Mouse (Mus musculus): ENCODE measurements around the gene Stk39. TPM values are rescaled to one million over a fixed set of nuclear protein-coding genes. Genes with fewer than 3 reads are reported as not detected.

Stk39 gene
- polyA plus RNA-seq, 1 experiment from 2014 or later: 30.0 TPM

GRCm38 (mm10) chr2:68419165-68419564 lies 52.9 kb downstream of the Stk39 start:
- no peak overlapping the region for H3K9ac ChIP-seq (ENCODE audit: low read depth, low read length)
- H3K4me3 ChIP-seq (ENCODE audit: low read length): no peak overlapping the region
- H3K4me1 ChIP-seq (ENCODE audit: control insufficient read depth, insufficient read depth, low read length): peaks cover 8% of the 10 kb centered on the region; the same call in 1 of the 2 replicates
- H3K36me3 ChIP-seq (ENCODE audit: control insufficient read depth, insufficient read depth, low read length): no peaks in the 10 kb centered on the region
- ATAC-seq (ENCODE audit: low FRiP score, low TSS enrichment): no peak
- no peak overlapping the region for H3K4me2 ChIP-seq (replicated peaks; ENCODE audit: low read depth, low read length)
- no peak overlapping the region for H3K27ac ChIP-seq (ENCODE audit: low read depth, low read length)
- no peaks in the 10 kb centered on the region for H3K9me3 ChIP-seq (ENCODE audit: control insufficient read depth, low read length)
- H3K27me3 ChIP-seq (ENCODE audit: control insufficient read depth, insufficient read depth, low read length): no peaks in the 10 kb centered on the region
- 87% methylated on average over 7 of the region's 7 CpGs for WGBS

- Histone ChIP-seq H3K27ac (ENCODE audit: low read depth, low read length) (no peak overlapping the region), H3K9ac (ENCODE audit: low read depth, low read length) (no peak overlapping the region), H3K36me3 (ENCODE audit: control insufficient read depth, insufficient read depth, low read length) (no peaks in the 10 kb centered on the region), H3K4me3 (ENCODE audit: low read length) (no peak overlapping the region), H3K4me1 (ENCODE audit: control insufficient read depth, insufficient read depth, low read length) (peaks cover 8% of the 10 kb centered on the region; the same call in 1 of the 2 replicates), H3K27me3 (ENCODE audit: control insufficient read depth, insufficient read depth, low read length) (no peaks in the 10 kb centered on the region), H3K9me3 (ENCODE audit: control insufficient read depth, low read length) (no peaks in the 10 kb centered on the region), H3K4me2 (replicated peaks; ENCODE audit: low read depth, low read length) (no peak overlapping the region)
- ATAC-seq (ENCODE audit: low FRiP score, low TSS enrichment): no peak
- 96% methylated on average over 5 of the region's 5 CpGs for WGBS
Measured at GRCm38 (mm10) chr2:68417081-68417480, 55.0 kb downstream of the Stk39 start.

- Histone ChIP-seq H3K36me3 (ENCODE audit: control insufficient read depth, insufficient read depth, low read length) (no peaks in the 10 kb centered on the region), H3K4me3 (ENCODE audit: low read length) (no peak overlapping the region), H3K27ac (ENCODE audit: low read depth, low read length) (no peak overlapping the region), H3K9me3 (ENCODE audit: control insufficient read depth, low read length) (no peaks in the 10 kb centered on the region), H3K27me3 (ENCODE audit: control insufficient read depth, insufficient read depth, low read length) (no peaks in the 10 kb centered on the region), H3K4me1 (ENCODE audit: control insufficient read depth, insufficient read depth, low read length) (peaks cover 8% of the 10 kb centered on the region; the same call in 1 of the 2 replicates), H3K4me2 (replicated peaks; ENCODE audit: low read depth, low read length) (no peak overlapping the region), H3K9ac (ENCODE audit: low read depth, low read length) (no peak overlapping the region)
- WGBS: 80% methylated on average over 6 of the region's 6 CpGs
- ATAC-seq (ENCODE audit: low FRiP score, low TSS enrichment): no peak
Measured at GRCm38 (mm10) chr2:68415691-68416090, 56.4 kb downstream of the Stk39 start.

GRCm38 (mm10) chr2:68412149-68412548 lies 59.9 kb downstream of the Stk39 start:
- H3K9ac ChIP-seq (ENCODE audit: low read depth, low read length): no peak overlapping the region
- no peaks in the 10 kb centered on the region for H3K9me3 ChIP-seq (ENCODE audit: control insufficient read depth, low read length)
- H3K4me2 ChIP-seq (replicated peaks; ENCODE audit: low read depth, low read length): no peak overlapping the region
- 88% methylated on average over 5 of the region's 5 CpGs for WGBS
- no peaks in the 10 kb centered on the region for H3K36me3 ChIP-seq (ENCODE audit: control insufficient read depth, insufficient read depth, low read length)
- no peak overlapping the region for H3K4me3 ChIP-seq (ENCODE audit: low read length)
- H3K27me3 ChIP-seq (ENCODE audit: control insufficient read depth, insufficient read depth, low read length): no peaks in the 10 kb centered on the region
- no peak for ATAC-seq (ENCODE audit: low FRiP score, low TSS enrichment)
- H3K27ac ChIP-seq (ENCODE audit: low read depth, low read length): no peak overlapping the region
- peaks cover 31% of the 10 kb centered on the region for H3K4me1 ChIP-seq (ENCODE audit: control insufficient read depth, insufficient read depth, low read length)

GRCm38 (mm10) chr2:68411201-68411600 lies 60.9 kb downstream of the Stk39 start:
- 80% methylated on average over 8 of the region's 8 CpGs for WGBS
- H3K9ac ChIP-seq (ENCODE audit: low read depth, low read length): no peak overlapping the region
- no peak overlapping the region for H3K4me3 ChIP-seq (ENCODE audit: low read length)
- ATAC-seq (ENCODE audit: low FRiP score, low TSS enrichment): no peak
- no peak overlapping the region for H3K4me2 ChIP-seq (replicated peaks; ENCODE audit: low read depth, low read length)
- no peaks in the 10 kb centered on the region for H3K9me3 ChIP-seq (ENCODE audit: control insufficient read depth, low read length)
- H3K36me3 ChIP-seq (ENCODE audit: control insufficient read depth, insufficient read depth, low read length): no peaks in the 10 kb centered on the region
- H3K27me3 ChIP-seq (ENCODE audit: control insufficient read depth, insufficient read depth, low read length): no peaks in the 10 kb centered on the region
- no peak overlapping the region for H3K27ac ChIP-seq (ENCODE audit: low read depth, low read length)
- peaks cover 40% of the 10 kb centered on the region for H3K4me1 ChIP-seq (ENCODE audit: control insufficient read depth, insufficient read depth, low read length)

- no peaks in the 10 kb centered on the region for H3K36me3 ChIP-seq (ENCODE audit: control insufficient read depth, insufficient read depth, low read length)
- H3K27ac ChIP-seq (ENCODE audit: low read depth, low read length): no peak overlapping the region
- no peak overlapping the region for H3K4me3 ChIP-seq (ENCODE audit: low read length)
- H3K4me2 ChIP-seq (replicated peaks; ENCODE audit: low read depth, low read length): no peak overlapping the region
- H3K9me3 ChIP-seq (ENCODE audit: control insufficient read depth, low read length): no peaks in the 10 kb centered on the region
- peaks cover 52% of the 10 kb centered on the region for H3K4me1 ChIP-seq (ENCODE audit: control insufficient read depth, insufficient read depth, low read length)
- no peaks in the 10 kb centered on the region for H3K27me3 ChIP-seq (ENCODE audit: control insufficient read depth, insufficient read depth, low read length)
- H3K9ac ChIP-seq (ENCODE audit: low read depth, low read length): no peak overlapping the region
- 59% methylated on average over 12 of the region's 12 CpGs for WGBS
- ATAC-seq (ENCODE audit: low FRiP score, low TSS enrichment): peak; percentile 7; the same call in 1 of the 2 replicates
Measured at GRCm38 (mm10) chr2:68409640-68410215, 62.3 kb downstream of the Stk39 start.

- WGBS: 60% methylated on average over 17 of the region's 17 CpGs
- H3K9me3 ChIP-seq (ENCODE audit: control insufficient read depth, low read length): no peaks in the 10 kb centered on the region
- H3K36me3 ChIP-seq (ENCODE audit: control insufficient read depth, insufficient read depth, low read length): no peaks in the 10 kb centered on the region
- no peak overlapping the region for H3K27ac ChIP-seq (ENCODE audit: low read depth, low read length)
- peaks cover 60% of the 10 kb centered on the region for H3K4me1 ChIP-seq (ENCODE audit: control insufficient read depth, insufficient read depth, low read length)
- no peaks in the 10 kb centered on the region for H3K27me3 ChIP-seq (ENCODE audit: control insufficient read depth, insufficient read depth, low read length)
- ATAC-seq (ENCODE audit: low FRiP score, low TSS enrichment): no peak
- H3K9ac ChIP-seq (ENCODE audit: low read depth, low read length): no peak overlapping the region
- no peak overlapping the region for H3K4me3 ChIP-seq (ENCODE audit: low read length)
- H3K4me2 ChIP-seq (replicated peaks; ENCODE audit: low read depth, low read length): no peak overlapping the region
Measured at GRCm38 (mm10) chr2:68408271-68408980, 63.6 kb downstream of the Stk39 start.

GRCm38 (mm10) chr2:68407179-68407950 lies 64.7 kb downstream of the Stk39 start:
- peak overlapping the region; percentile 88; the same call in 1 of the 2 replicates for H3K27ac ChIP-seq (ENCODE audit: low read depth, low read length)
- no peak overlapping the region for H3K9ac ChIP-seq (ENCODE audit: low read depth, low read length)
- no peaks in the 10 kb centered on the region for H3K36me3 ChIP-seq (ENCODE audit: control insufficient read depth, insufficient read depth, low read length)
- H3K4me1 ChIP-seq (ENCODE audit: control insufficient read depth, insufficient read depth, low read length): peaks cover 60% of the 10 kb centered on the region
- no peaks in the 10 kb centered on the region for H3K27me3 ChIP-seq (ENCODE audit: control insufficient read depth, insufficient read depth, low read length)
- 52% methylated on average over 12 of the region's 12 CpGs for WGBS
- ATAC-seq (ENCODE audit: low FRiP score, low TSS enrichment): no peak
- no peak overlapping the region for H3K4me3 ChIP-seq (ENCODE audit: low read length)
- H3K4me2 ChIP-seq (replicated peaks; ENCODE audit: low read depth, low read length): no peak overlapping the region
- H3K9me3 ChIP-seq (ENCODE audit: control insufficient read depth, low read length): no peaks in the 10 kb centered on the region

Data from kidney, embryonic 14.5 days (tissue).